Comparison of ENCODE assay signal across 25 mouse cellular contexts in the genomic region with DNA sequence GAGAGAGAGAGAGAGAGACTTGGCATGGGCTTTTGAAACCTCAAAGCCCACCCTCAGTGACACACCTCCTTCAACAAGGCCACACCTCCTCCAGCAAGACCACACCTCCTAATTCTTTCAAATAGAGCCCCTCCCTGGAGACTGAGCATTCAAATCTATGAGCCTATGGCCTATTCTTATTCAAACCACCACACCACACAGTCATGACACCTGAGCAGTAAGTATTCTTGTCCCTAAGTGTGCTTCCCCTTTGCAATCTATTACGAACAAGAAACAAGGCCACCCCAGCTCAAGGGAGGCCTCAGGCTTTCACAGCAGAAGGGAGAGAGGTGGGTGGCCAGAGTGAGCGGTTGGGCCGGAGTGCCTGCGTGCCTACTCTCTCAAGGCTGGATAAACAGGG.
"Had no signal": no experiment of that assay in that cellular context is flagged by ENCODE, and none has a peak within 500 bp of the region (broad histone marks: within the 10 kb centered on the region; RNA-seq: fewer than 3 reads in every experiment).

No protein-coding gene starts in this region.

- H3K27me3 ChIP-seq: limb, embryonic 12.5 days; limb, embryonic 15.5 days; lung, embryonic 15.5 days; megakaryocyte, embryonic 14.5 days; neural tube, embryonic 12.5 days; neural tube, embryonic 15.5 days had no signal

- H3K4me2 ChIP-seq: limb, embryonic 12.5 days; limb, embryonic 15.5 days; lung, embryonic 15.5 days; neural tube, embryonic 12.5 days; neural tube, embryonic 15.5 days had no signal

- DNase-seq: kidney, adult 18-20 months; kidney, adult 9 months; kidney, postnatal 25 days; layer of hippocampus, adult 9-11 months; lung, adult 18-20 months; lung, postnatal 10 days; lung, postnatal 36 days; midbrain, embryonic 14.5 days; right cerebral cortex, adult 18-20 months; right cerebral cortex, postnatal 14 days; right cerebral cortex, postnatal 4 days; thymus, adult 18-20 months; thymus, postnatal 36 days had no signal

- H3K27ac ChIP-seq: kidney, postnatal 0 days; layer of hippocampus, adult 2 months; limb, embryonic 12.5 days; limb, embryonic 15.5 days; liver, embryonic 14.5 days; lung, embryonic 15.5 days; midbrain, embryonic 10.5 days; neural tube, embryonic 12.5 days; neural tube, embryonic 15.5 days; stomach, postnatal 0 days had no signal

- H3K9ac ChIP-seq: limb, embryonic 12.5 days; limb, embryonic 15.5 days; liver, embryonic 14.5 days; lung, embryonic 15.5 days; neural tube, embryonic 12.5 days; neural tube, embryonic 15.5 days had no signal

- H3K9me3 ChIP-seq: neural tube, embryonic 15.5 days had no signal

- ATAC-seq: intestine, embryonic 16.5 days had no signal

- H3K4me3 ChIP-seq: layer of hippocampus, adult 2 months; limb, embryonic 12.5 days; limb, embryonic 15.5 days; lung, embryonic 15.5 days; megakaryocyte, embryonic 14.5 days; midbrain, embryonic 10.5 days; neural tube, embryonic 12.5 days; neural tube, embryonic 15.5 days had no signal

- H3K36me3 ChIP-seq: limb, embryonic 12.5 days; limb, embryonic 15.5 days; lung, embryonic 15.5 days; midbrain, embryonic 10.5 days; neural tube, embryonic 12.5 days; neural tube, embryonic 15.5 days had no signal

- H3K4me1 ChIP-seq: limb, embryonic 15.5 days; lung, embryonic 15.5 days; megakaryocyte, embryonic 14.5 days; midbrain, embryonic 10.5 days; neural tube, embryonic 12.5 days had no signal
